16 mouse cellular contexts compared by ENCODE assay signal in the genomic region with DNA sequence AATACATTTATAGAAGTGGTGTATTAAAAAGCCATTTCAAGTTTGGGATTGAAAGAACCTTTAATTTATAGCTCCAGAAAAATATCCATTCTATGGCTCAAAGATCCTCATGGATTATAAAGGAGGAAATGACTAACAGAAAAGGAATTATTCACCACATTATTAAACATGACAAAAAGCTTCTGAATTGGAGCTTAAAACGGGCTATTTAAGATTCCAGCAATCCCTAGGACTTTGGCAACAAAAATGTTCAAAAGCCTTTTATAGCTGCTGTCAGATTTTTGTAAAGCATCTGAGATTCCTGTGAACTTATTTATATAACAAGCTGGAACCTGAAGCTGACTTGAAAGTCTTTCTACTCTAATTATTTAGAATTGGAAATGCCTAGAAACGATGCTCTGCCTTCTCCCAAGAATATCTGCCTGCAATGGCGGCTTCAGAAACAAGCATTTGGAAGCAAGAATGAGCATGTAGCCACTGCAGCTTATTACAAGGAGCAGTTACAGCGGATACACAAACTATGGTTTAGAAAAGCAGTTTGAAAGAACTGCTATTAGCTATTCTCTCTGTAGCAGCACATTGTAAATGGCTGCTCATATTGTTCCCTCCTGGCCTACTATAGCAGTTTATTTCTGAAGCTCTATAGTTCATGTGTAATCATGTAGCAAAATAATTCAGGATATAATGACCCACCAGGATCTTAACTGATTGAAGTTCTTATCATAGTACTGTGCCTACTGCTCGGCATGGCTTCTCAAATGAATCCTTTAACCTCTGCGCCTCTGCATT.
DNase-seq lines count a peak whose midpoint lies in the region; ATAC-seq and TF ChIP-seq lines count a peak whose summit lies in the region.
"Had no signal": no experiment of that assay in that cellular context is flagged by ENCODE, and none has a peak within 500 bp of the region (broad histone marks: within the 10 kb centered on the region; RNA-seq: fewer than 3 reads in every experiment).

No protein-coding gene starts in this region.

- TF ChIP-seq CTCF in stomach, postnatal 0 days (IDR thresholded peaks at IDR 0.05; ENCODE audit: low read depth): no peak
- no peak for TF ChIP-seq CTCF in left cerebral cortex, adult 2 months (IDR thresholded peaks at IDR 0.05)
- no peak for TF ChIP-seq CTCF in gastrocnemius, adult 2 months (IDR thresholded peaks at IDR 0.05)

- no peak for ATAC-seq in stomach, embryonic 15.5 days (ENCODE audit: insufficient read depth, low FRiP score, low read depth)
- ATAC-seq in stomach, postnatal 0 days (ENCODE audit: low FRiP score, low TSS enrichment): no peak
- no peak for ATAC-seq in megakaryocyte, adult 5-6 weeks (ENCODE audit: poor library complexity, severe bottlenecking)
- ATAC-seq: activated CD4-positive, CD25-positive, alpha-beta regulatory T cell, adult 4 months; inflammation-experienced regulatory T-cells, adult 6 months had no signal

- peak; percentile 3 to 38 for DNase-seq in frontal cortex, adult 2 months (ENCODE audit: extremely low spot score in 1 of 2, low spot score in 1 of 2)
- no peak for DNase-seq in frontal cortex, postnatal 10 days (ENCODE audit: low spot score in 2 of 2)
- DNase-seq in stomach, postnatal 0 days (ENCODE audit: low spot score): no peak
- peak in 1 of 2 experiments; percentile 11 for DNase-seq in left cerebral cortex, adult 2 months (ENCODE audit: extremely low spot score in 1 of 2, low spot score in 2 of 2)
- no peak for DNase-seq in adrenal gland, postnatal 10 days
- DNase-seq in gastrocnemius, adult 2 months: no peak
- DNase-seq: heart, adult 18-20 months; heart, postnatal 14 days; kidney, postnatal 14 days; lung, embryonic 14.5 days; thymus, adult 2 months had no signal

- H3K9ac ChIP-seq in stomach, embryonic 15.5 days: no peak overlapping the region
- H3K9ac ChIP-seq in stomach, postnatal 0 days (ENCODE audit: low read length): no peak overlapping the region
- H3K9ac ChIP-seq: lung, embryonic 14.5 days had no signal

- H3K4me3 ChIP-seq in stomach, embryonic 15.5 days (replicated peaks): no peak overlapping the region
- no peak overlapping the region for H3K4me3 ChIP-seq in stomach, postnatal 0 days (ENCODE audit: low read depth, low read length)
- no peak overlapping the region for H3K4me3 ChIP-seq in left cerebral cortex, adult 2 months
- no peak overlapping the region for H3K4me3 ChIP-seq in gastrocnemius, adult 2 months

- no peak for TF ChIP-seq EP300 in stomach, postnatal 0 days (optimal IDR thresholded peaks at IDR 0.05)

- WGBS in stomach, embryonic 15.5 days: 55% methylated on average over 6 of the region's 6 CpGs
- 42% methylated on average over 6 of the region's 6 CpGs for WGBS in stomach, postnatal 0 days

- H3K4me2 ChIP-seq in stomach, embryonic 15.5 days: no peak overlapping the region
- no peak overlapping the region for H3K4me2 ChIP-seq in stomach, postnatal 0 days (replicated peaks; ENCODE audit: low read depth)
- H3K4me2 ChIP-seq: lung, embryonic 14.5 days had no signal

- H3K27me3 ChIP-seq in stomach, embryonic 15.5 days (replicated peaks): no peaks in the 10 kb centered on the region
- no peaks in the 10 kb centered on the region for H3K27me3 ChIP-seq in stomach, postnatal 0 days (ENCODE audit: control insufficient read depth, insufficient read depth, low read length)

- no peaks in the 10 kb centered on the region for H3K4me1 ChIP-seq in stomach, embryonic 15.5 days
- no peaks in the 10 kb centered on the region for H3K4me1 ChIP-seq in stomach, postnatal 0 days (replicated peaks; ENCODE audit: control insufficient read depth, insufficient read depth)

- intact Hi-C loops in left cerebral cortex, adult 2 months (cut with DNase I): no loop called here
- intact Hi-C loops in gastrocnemius, adult 2 months (cut with DNase I): no loop called here

- no peaks in the 10 kb centered on the region for H3K36me3 ChIP-seq in stomach, embryonic 15.5 days
- H3K36me3 ChIP-seq in stomach, postnatal 0 days (ENCODE audit: control insufficient read depth, insufficient read depth, low read length): no peaks in the 10 kb centered on the region
- H3K36me3 ChIP-seq: G1E had no signal

- H3K9me3 ChIP-seq in stomach, embryonic 15.5 days: no peaks in the 10 kb centered on the region
- H3K9me3 ChIP-seq in stomach, postnatal 0 days (ENCODE audit: control insufficient read depth, low read length): no peaks in the 10 kb centered on the region
- H3K9me3 ChIP-seq: G1E had no signal

- H3K27ac ChIP-seq in stomach, embryonic 15.5 days: peak overlapping the region; percentile 4; the same call in 1 of the 2 replicates
- no peak overlapping the region for H3K27ac ChIP-seq in stomach, postnatal 0 days (replicated peaks)
- peak overlapping the region; percentile 16 for H3K27ac ChIP-seq in left cerebral cortex, adult 2 months
- H3K27ac ChIP-seq in gastrocnemius, adult 2 months: no peak overlapping the region

Comparison
In these comparisons a context has a peak if more than half of its experiments do, and no peak if none do; other contexts are left out.
1. DNase-seq: peak in frontal cortex, adult 2 months (2 of 2); none in frontal cortex, postnatal 10 days (0 of 2), stomach, postnatal 0 days (single experiment), adrenal gland, postnatal 10 days (single experiment) and gastrocnemius, adult 2 months (single experiment).
2. H3K27ac ChIP-seq: peak in stomach, embryonic 15.5 days (single experiment) and left cerebral cortex, adult 2 months (single experiment); none in stomach, postnatal 0 days (single experiment) and gastrocnemius, adult 2 months (single experiment).